ENCODE assay signal across 8 mouse cellular contexts in genomic region chr8:111678111-111678510, GRCm38 (mm10). TPM values are rescaled to one million over a fixed set of nuclear protein-coding genes. Genes with fewer than 3 reads are reported as not detected.
DNase-seq lines count a peak whose midpoint lies in the region; ATAC-seq and TF ChIP-seq lines count a peak whose summit lies in the region.

No protein-coding gene starts in this region.

- no peak overlapping the region for H3K27ac ChIP-seq in heart, adult 2 months
- H3K27ac ChIP-seq in heart, embryonic 11.5 days (ENCODE audit: low read depth, low read length), result no peak overlapping the region

- H3K27me3 ChIP-seq in heart, adult 2 months (ENCODE audit: control insufficient read depth, insufficient read depth, low read length), result no peaks in the 10 kb centered on the region
- H3K27me3 ChIP-seq in heart, embryonic 11.5 days (ENCODE audit: control insufficient read depth, insufficient read depth, low read length), result 0 out of 2 replicates have a peak, but pooled peaks cover 2% of the 10 kb centered on the region

- no peaks in the 10 kb centered on the region for H3K79me2 ChIP-seq in heart, adult 2 months (replicated peaks; ENCODE audit: control insufficient read depth, insufficient read depth, low read length)

- ATAC-seq in heart, embryonic 11.5 days (replicated peaks; ENCODE audit: insufficient number of reproducible peaks, low FRiP score, low TSS enrichment), result no peak
- peak; percentile 72 for ATAC-seq in granulocyte monocyte progenitor cell, adult 5-6 weeks (replicated peaks; ENCODE audit: poor library complexity, severe bottlenecking)

- no peaks in the 10 kb centered on the region for H3K36me3 ChIP-seq in heart, adult 2 months (ENCODE audit: control insufficient read depth, insufficient read depth, low read length)
- no peaks in the 10 kb centered on the region for H3K36me3 ChIP-seq in heart, embryonic 11.5 days (ENCODE audit: control insufficient read depth, insufficient read depth, low read length)

- H3K9me3 ChIP-seq in heart, embryonic 11.5 days (replicated peaks; ENCODE audit: control insufficient read depth, low read length), result 0 out of 2 replicates have a peak, but pooled peaks cover 4% of the 10 kb centered on the region

- TF ChIP-seq POLR2A in heart, adult 2 months (IDR thresholded peaks at IDR 0.05; ENCODE audit: insufficient read depth, low read depth, low read length), result no peak

- WGBS in heart, adult 2 months, result 13% methylated on average over 3 of the region's 3 CpGs
- WGBS in heart, embryonic 11.5 days (ENCODE audit: insufficient replicate concordance), result 20% methylated on average over 3 of the region's 3 CpGs

- no peak overlapping the region for H3K4me2 ChIP-seq in heart, embryonic 11.5 days

- no peak overlapping the region for H3K4me3 ChIP-seq in heart, adult 2 months
- no peak overlapping the region for H3K4me3 ChIP-seq in heart, embryonic 11.5 days (ENCODE audit: low read depth, low read length)

- 0 out of 2 replicates have a peak, but pooled peaks have one; percentile 49 for TF ChIP-seq EP300 in heart, adult 2 months (IDR thresholded peaks at IDR 0.05; ENCODE audit: insufficient read depth, low read depth, low read length)

- intact Hi-C loops in heart, adult 2 months (cut with DNase I), result loop anchor here (1.0 to 2.0 kb wide), 2 partner anchors 157 to 199 kb away; partner anchors contain the start of gene Tmem170

- peak; percentile 35 to 42 for DNase-seq in heart, adult 2 months
- DNase-seq in ZHBTc4 (ENCODE audit: low read depth, low spot score), result peak; percentile 81
- DNase-seq in cerebellum, postnatal 25 days, result peak; percentile 57 to 78
- DNase-seq in layer of hippocampus, adult 9-10 months (ENCODE audit: low spot score), result peak; percentile 63
- DNase-seq in lung, postnatal 25 days (ENCODE audit: low spot score), result peak; percentile 75
- DNase-seq in spleen, postnatal 10 days (ENCODE audit: low spot score in 2 of 2), result peak; percentile 34 to 60

- no peaks in the 10 kb centered on the region for H3K4me1 ChIP-seq in heart, adult 2 months (ENCODE audit: control insufficient read depth, insufficient read depth, low read length)
- no peaks in the 10 kb centered on the region for H3K4me1 ChIP-seq in heart, embryonic 11.5 days (ENCODE audit: control insufficient read depth, insufficient read depth, low read length)

- TF ChIP-seq CTCF in heart, adult 2 months (IDR thresholded peaks at IDR 0.05), result peak; percentile 84

- no peak overlapping the region for H3K9ac ChIP-seq in heart, adult 2 months (ENCODE audit: low read depth, low read length)
- H3K9ac ChIP-seq in heart, embryonic 11.5 days (ENCODE audit: low read depth, low read length), result no peak overlapping the region

RNA-seq across cellular contexts. Expression of gene Ctrb1, which starts 12.7 kb away (rescaled TPM):
- not detected for total RNA-seq in heart, adult 2 months (2021)
- 0.68 and 0.82 TPM in 2 replicates for polyA plus RNA-seq in heart, adult 2 months (2012; rRNA removed)
- polyA plus RNA-seq in heart, embryonic 11.5 days (2014; fragmentation: Nextera tagmentation; extraction: Ambion mirVana), result not detected in 2 replicates
- not detected in 2 replicates for total RNA-seq in granulocyte monocyte progenitor cell, adult 5-6 weeks (2014; fragmentation: Nextera tagmentation)
- total RNA-seq in granulocyte monocyte progenitor cell, adult 5-6 weeks (2017), result not detected in 2 replicates

RNA-seq across cellular contexts. Expression of gene Zfp1, which starts 34.9 kb away (rescaled TPM):
- total RNA-seq in heart, adult 2 months (2021), result 1 to 10 TPM; 6.3 to 7.6 TPM
- polyA plus RNA-seq in heart, adult 2 months (2012; rRNA removed), result 4.3 and 6.4 TPM in 2 replicates
- polyA plus RNA-seq in heart, embryonic 11.5 days (2014; fragmentation: Nextera tagmentation; extraction: Ambion mirVana), result 16.5 and 18.5 TPM in 2 replicates
- total RNA-seq in granulocyte monocyte progenitor cell, adult 5-6 weeks (2014; fragmentation: Nextera tagmentation), result 14.9 and 23.6 TPM in 2 replicates
- total RNA-seq in granulocyte monocyte progenitor cell, adult 5-6 weeks (2017), result 10.9 and 11.2 TPM in 2 replicates

RNA-seq across cellular contexts. Expression of gene Ldhd, which starts 47.9 kb away (rescaled TPM):
- total RNA-seq in heart, adult 2 months (2021), result 10 to 100 TPM; 43.4 to 53.4 TPM
- 52.1 and 56.2 TPM in 2 replicates for polyA plus RNA-seq in heart, adult 2 months (2012; rRNA removed)
- polyA plus RNA-seq in heart, embryonic 11.5 days (2014; fragmentation: Nextera tagmentation; extraction: Ambion mirVana), result 0.39 and 0.52 TPM in 2 replicates
- not detected in 2 replicates for total RNA-seq in granulocyte monocyte progenitor cell, adult 5-6 weeks (2014; fragmentation: Nextera tagmentation)
- total RNA-seq in granulocyte monocyte progenitor cell, adult 5-6 weeks (2017), result not detected in 2 replicates

Comparison
In these comparisons a context has a peak if more than half of its experiments do, and no peak if none do; other contexts are left out.
1. RNA of gene Ldhd, which starts 47.9 kb away (total RNA-seq): 43.4 to 53.4 TPM in heart, adult 2 months; not detected in granulocyte monocyte progenitor cell, adult 5-6 weeks; every median in the first group is over 10 times any median in the second.
2. Peak in every context shown above with its lines, with median percentiles within 50 percentile points of each other: DNase-seq.